Mouse (Mus musculus): ENCODE measurements around the gene Ndufv1. TPM values are rescaled to one million over a fixed set of nuclear protein-coding genes. Genes with fewer than 3 reads are reported as not detected.

Ndufv1 gene
- polyA plus RNA-seq, 1 experiment from 2014 or later = 247 TPM

- H3K4me1 ChIP-seq (replicated peaks) = peaks cover 12% of the 10 kb centered on the region
- WGBS = 19% methylated on average over 9 of the region's 9 CpGs
- H3K36me3 ChIP-seq = peaks cover 15% of the 10 kb centered on the region
- H3K27ac ChIP-seq (replicated peaks) = no peak overlapping the region
- no peaks in the 10 kb centered on the region for H3K9me3 ChIP-seq
- H3K9ac ChIP-seq = no peak overlapping the region; the same call in 1 of the 2 replicates
- ATAC-seq (ENCODE audit: low FRiP score, low read depth) = no peak
- H3K4me2 ChIP-seq = peak overlapping the region; percentile 49
- H3K27me3 ChIP-seq = no peaks in the 10 kb centered on the region
- H3K4me3 ChIP-seq = peak overlapping the region; percentile 84
Observed at GRCm38 (mm10) chr19:4013066-4013465, 460 bp upstream of the Ndufv1 start.

- no peaks in the 10 kb centered on the region for H3K27me3 ChIP-seq
- no peaks in the 10 kb centered on the region for H3K9me3 ChIP-seq
- peaks cover 34% of the 10 kb centered on the region for H3K36me3 ChIP-seq
- H3K4me2 ChIP-seq = no peak overlapping the region
- 92% methylated on average over 5 of the region's 5 CpGs for WGBS
- ATAC-seq (ENCODE audit: low FRiP score, low read depth) = no peak
- no peak overlapping the region for H3K4me3 ChIP-seq
- no peak overlapping the region for H3K27ac ChIP-seq (replicated peaks)
- peaks cover 12% of the 10 kb centered on the region for H3K4me1 ChIP-seq (replicated peaks)
- H3K9ac ChIP-seq = no peak overlapping the region
Observed at GRCm38 (mm10) chr19:4011086-4011485, 1.5 kb downstream of the Ndufv1 start.

GRCm38 (mm10) chr19:4005971-4006370 is 6.6 kb downstream of the Ndufv1 start:
- Histone ChIP-seq H3K4me3 (no peak overlapping the region), H3K36me3 (peaks cover 38% of the 10 kb centered on the region), H3K9ac (no peak overlapping the region), H3K4me2 (no peak overlapping the region), H3K27me3 (no peaks in the 10 kb centered on the region), H3K27ac (replicated peaks) (no peak overlapping the region), H3K9me3 (no peaks in the 10 kb centered on the region), H3K4me1 (replicated peaks) (peaks cover 12% of the 10 kb centered on the region)
- ATAC-seq (ENCODE audit: low FRiP score, low read depth) = no peak
- WGBS = 94% methylated on average over 8 of the region's 8 CpGs

GRCm38 (mm10) chr19:4005091-4005490 is 7.5 kb downstream of the Ndufv1 start:
- no peak overlapping the region for H3K4me2 ChIP-seq
- H3K27ac ChIP-seq (replicated peaks) = no peak overlapping the region
- no peaks in the 10 kb centered on the region for H3K27me3 ChIP-seq
- H3K9ac ChIP-seq = no peak overlapping the region
- 94% methylated on average over 9 of the region's 9 CpGs for WGBS
- H3K9me3 ChIP-seq = no peaks in the 10 kb centered on the region
- no peak overlapping the region for H3K4me3 ChIP-seq
- peaks cover 12% of the 10 kb centered on the region for H3K4me1 ChIP-seq (replicated peaks)
- H3K36me3 ChIP-seq = peaks cover 38% of the 10 kb centered on the region
- no peak for ATAC-seq (ENCODE audit: low FRiP score, low read depth)

- H3K9me3 ChIP-seq = no peaks in the 10 kb centered on the region
- H3K4me3 ChIP-seq = no peak overlapping the region
- no peak overlapping the region for H3K9ac ChIP-seq
- no peak overlapping the region for H3K27ac ChIP-seq (replicated peaks)
- H3K27me3 ChIP-seq = no peaks in the 10 kb centered on the region
- H3K4me2 ChIP-seq = no peak overlapping the region
- 83% methylated on average over 15 of the region's 15 CpGs for WGBS
- H3K36me3 ChIP-seq = peaks cover 33% of the 10 kb centered on the region
- ATAC-seq (ENCODE audit: low FRiP score, low read depth) = no peak
- H3K4me1 ChIP-seq (replicated peaks) = peaks cover 19% of the 10 kb centered on the region
Observed at GRCm38 (mm10) chr19:4004331-4004730, 8.3 kb downstream of the Ndufv1 start.

GRCm38 (mm10) chr19:4003641-4004040 is 9.0 kb downstream of the Ndufv1 start:
- H3K27me3 ChIP-seq = no peaks in the 10 kb centered on the region
- no peak overlapping the region for H3K4me2 ChIP-seq
- no peak for ATAC-seq (ENCODE audit: low FRiP score, low read depth)
- no peak overlapping the region for H3K4me3 ChIP-seq
- no peak overlapping the region for H3K9ac ChIP-seq
- peaks cover 28% of the 10 kb centered on the region for H3K36me3 ChIP-seq
- WGBS = 83% methylated on average over 12 of the region's 12 CpGs
- no peaks in the 10 kb centered on the region for H3K9me3 ChIP-seq
- H3K27ac ChIP-seq (replicated peaks) = no peak overlapping the region
- peaks cover 24% of the 10 kb centered on the region for H3K4me1 ChIP-seq (replicated peaks)

GRCm38 (mm10) chr19:4003112-4003511 is 9.5 kb downstream of the Ndufv1 start, which contains the start of gene Doc2g:
Doc2g (plus strand) TSS chr19:4003313.
- Histone ChIP-seq H3K4me2 (no peak within 1 kb of the TSS), H3K4me3 (no peak within 1 kb of the TSS), H3K9me3 (no peaks in the 10 kb centered on the region), H3K36me3 (peaks cover 23% of the 10 kb centered on the region), H3K27ac (replicated peaks) (no peak within 1 kb of the TSS), H3K27me3 (no peaks in the 10 kb centered on the region), H3K9ac (no peak within 1 kb of the TSS), H3K4me1 (replicated peaks) (peaks cover 24% of the 10 kb centered on the region)
- 90% methylated on average over 1 of the region's 1 CpGs for WGBS
- ATAC-seq (ENCODE audit: low FRiP score, low read depth) = no peak

- no peak for ATAC-seq (ENCODE audit: low FRiP score, low read depth)
- WGBS = 86% methylated on average over 5 of the region's 5 CpGs
- peak overlapping the region; percentile 81 for H3K4me2 ChIP-seq
- peaks cover 24% of the 10 kb centered on the region for H3K4me1 ChIP-seq (replicated peaks)
- peaks cover 9% of the 10 kb centered on the region for H3K36me3 ChIP-seq
- no peak overlapping the region for H3K4me3 ChIP-seq
- H3K27me3 ChIP-seq = no peaks in the 10 kb centered on the region
- peak overlapping the region; percentile 80; the same call in 1 of the 2 replicates for H3K9ac ChIP-seq
- no peak overlapping the region for H3K27ac ChIP-seq (replicated peaks)
- H3K9me3 ChIP-seq = no peaks in the 10 kb centered on the region
Observed at GRCm38 (mm10) chr19:4001752-4002151, 10.9 kb downstream of the Ndufv1 start.

- Histone ChIP-seq H3K27ac (replicated peaks) (peak overlapping the region; percentile 96), H3K4me3 (peak overlapping the region; percentile 63), H3K9ac (peak overlapping the region; percentile 80), H3K27me3 (no peaks in the 10 kb centered on the region), H3K36me3 (peaks cover 3% of the 10 kb centered on the region), H3K4me1 (replicated peaks) (peaks cover 24% of the 10 kb centered on the region), H3K9me3 (no peaks in the 10 kb centered on the region), H3K4me2 (peak overlapping the region; percentile 81)
- ATAC-seq (ENCODE audit: low FRiP score, low read depth) = peak; percentile 5; the same call in 1 of the 2 replicates
- WGBS = 14% methylated on average over 17 of the region's 17 CpGs
Observed at GRCm38 (mm10) chr19:4000949-4001525, 11.6 kb downstream of the Ndufv1 start.

GRCm38 (mm10) chr19:4000119-4000900 is 12.3 kb downstream of the Ndufv1 start, which contains the start of the genes Nudt8 and Gm49405:
Nudt8 (plus strand) TSS chr19:4000580.
Gm49405 (plus strand) TSS chr19:4000626.
- Histone ChIP-seq H3K4me3 (peak within 1 kb of the TSS; percentile 63), H3K4me1 (replicated peaks) (peaks cover 24% of the 10 kb centered on the region), H3K27ac (replicated peaks) (peak within 1 kb of the TSS; percentile 96), H3K27me3 (no peaks in the 10 kb centered on the region), H3K9ac (peak within 1 kb of the TSS; percentile 80), H3K36me3 (no peaks in the 10 kb centered on the region), H3K4me2 (peak within 1 kb of the TSS; percentile 81), H3K9me3 (no peaks in the 10 kb centered on the region)
- WGBS = under 1% methylated on average over 64 of the region's 64 CpGs
- peak; percentile 92 for ATAC-seq (ENCODE audit: low FRiP score, low read depth)

- H3K4me1 ChIP-seq (replicated peaks) = peaks cover 24% of the 10 kb centered on the region
- 85% methylated on average over 9 of the region's 9 CpGs for WGBS
- ATAC-seq (ENCODE audit: low FRiP score, low read depth) = no peak
- H3K27me3 ChIP-seq = no peaks in the 10 kb centered on the region
- no peak overlapping the region for H3K27ac ChIP-seq (replicated peaks)
- H3K36me3 ChIP-seq = no peaks in the 10 kb centered on the region
- H3K4me2 ChIP-seq = peak overlapping the region; percentile 81
- H3K9me3 ChIP-seq = no peaks in the 10 kb centered on the region
- no peak overlapping the region for H3K9ac ChIP-seq
- peak overlapping the region; percentile 63; the same call in 1 of the 2 replicates for H3K4me3 ChIP-seq
Observed at GRCm38 (mm10) chr19:3999121-3999730, 13.4 kb downstream of the Ndufv1 start.

- Histone ChIP-seq H3K4me3 (no peak overlapping the region), H3K27ac (replicated peaks) (no peak overlapping the region), H3K36me3 (no peaks in the 10 kb centered on the region), H3K4me1 (replicated peaks) (peaks cover 24% of the 10 kb centered on the region), H3K9me3 (no peaks in the 10 kb centered on the region), H3K9ac (no peak overlapping the region), H3K27me3 (no peaks in the 10 kb centered on the region), H3K4me2 (no peak overlapping the region)
- 80% methylated on average over 8 of the region's 8 CpGs for WGBS
- no peak for ATAC-seq (ENCODE audit: low FRiP score, low read depth)
Observed at GRCm38 (mm10) chr19:3998335-3998734, 14.3 kb downstream of the Ndufv1 start.
